In the genomic region with DNA sequence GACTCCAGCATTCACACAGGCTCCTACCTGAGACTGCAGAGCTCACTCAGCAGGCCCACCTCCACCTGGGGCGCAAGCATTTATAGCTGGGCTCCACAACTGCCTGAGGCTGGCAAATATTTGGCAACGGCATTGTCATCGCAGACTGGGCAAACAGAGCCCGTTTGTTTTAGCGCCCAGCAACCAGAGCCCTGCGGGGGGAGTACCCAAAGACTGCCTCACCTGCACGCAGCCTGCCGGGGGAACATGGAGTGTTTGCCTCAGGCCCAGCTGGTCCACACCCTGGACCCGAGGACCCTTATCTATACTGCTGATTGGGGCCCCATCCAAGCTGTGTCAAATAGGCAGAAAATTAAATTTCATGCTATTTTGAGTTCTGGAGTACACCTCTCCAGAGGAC, we compare ENCODE assay signal across 16 mouse cellular contexts. TPM values are rescaled to one million over a fixed set of nuclear protein-coding genes. Genes with fewer than 3 reads are reported as not detected.
DNase-seq lines count a peak whose midpoint lies in the region; ATAC-seq and TF ChIP-seq lines count a peak whose summit lies in the region.
"Had no signal": no experiment of that assay in that cellular context is flagged by ENCODE, and none has a peak within 500 bp of the region (broad histone marks: within the 10 kb centered on the region; RNA-seq: fewer than 3 reads in every experiment).

A gene (minus strand): TSS at position 61 of the 400 bp plus-strand sequence.

- H3K9ac ChIP-seq in intestine, embryonic 14.5 days (ENCODE audit: low read length), result no peak within 1 kb of the TSS
- no peak within 1 kb of the TSS for H3K9ac ChIP-seq in intestine, postnatal 0 days (ENCODE audit: low read depth, low read length)
- H3K9ac ChIP-seq in intestine, embryonic 15.5 days, result no peak within 1 kb of the TSS
- H3K9ac ChIP-seq in lung, embryonic 14.5 days, result no peak within 1 kb of the TSS
- H3K9ac ChIP-seq in stomach, embryonic 14.5 days (replicated peaks; ENCODE audit: low read depth, low read length), result 0 out of 2 replicates have a peak within 1 kb of the TSS, but pooled peaks have one; percentile 6
- H3K9ac ChIP-seq: forebrain, postnatal 0 days had no signal

- peak; percentile 81 for ATAC-seq in intestine, embryonic 14.5 days (replicated peaks; ENCODE audit: low FRiP score, low TSS enrichment, low read depth)
- no peak for ATAC-seq in intestine, postnatal 0 days
- peak; percentile 80; the same call in 1 of the 2 replicates for ATAC-seq in intestine, embryonic 15.5 days
- ATAC-seq in lung, embryonic 14.5 days (ENCODE audit: insufficient read depth), result peak; percentile 84
- ATAC-seq in stomach, embryonic 14.5 days (ENCODE audit: insufficient number of reproducible peaks, insufficient read depth, low FRiP score, low read depth), result peak; percentile 93
- ATAC-seq: forebrain, postnatal 0 days; Patski had no signal

- no peaks in the 10 kb centered on the region for H3K36me3 ChIP-seq in intestine, embryonic 14.5 days (ENCODE audit: control insufficient read depth, insufficient read depth, low read length)
- no peaks in the 10 kb centered on the region for H3K36me3 ChIP-seq in intestine, postnatal 0 days (ENCODE audit: control insufficient read depth, insufficient read depth)
- H3K36me3 ChIP-seq in intestine, embryonic 15.5 days, result no peaks in the 10 kb centered on the region
- H3K36me3 ChIP-seq in lung, embryonic 14.5 days (ENCODE audit: insufficient read depth), result no peaks in the 10 kb centered on the region
- H3K36me3 ChIP-seq in stomach, embryonic 14.5 days (ENCODE audit: control insufficient read depth, insufficient read depth, low read length), result no peaks in the 10 kb centered on the region

- TF ChIP-seq CTCF in intestine, postnatal 0 days (IDR thresholded peaks at IDR 0.05; ENCODE audit: low read depth), result no peak
- TF ChIP-seq CTCF in lung, embryonic 14.5 days (IDR thresholded peaks at IDR 0.05; ENCODE audit: low read depth), result peak; percentile 12; the same call in 1 of the 2 replicates

- no peak within 1 kb of the TSS for H3K27ac ChIP-seq in intestine, embryonic 14.5 days (ENCODE audit: low read depth)
- H3K27ac ChIP-seq in intestine, postnatal 0 days (ENCODE audit: low read depth, low read length), result no peak within 1 kb of the TSS
- no peak within 1 kb of the TSS for H3K27ac ChIP-seq in intestine, embryonic 15.5 days
- peak within 1 kb of the TSS; percentile 77 for H3K27ac ChIP-seq in lung, embryonic 14.5 days (ENCODE audit: low read depth)
- H3K27ac ChIP-seq in stomach, embryonic 14.5 days (ENCODE audit: low read length), result peak within 1 kb of the TSS; percentile 40; the same call in 1 of the 2 replicates
- H3K27ac ChIP-seq: gastrocnemius, adult 2 months; heart, adult 2 months; kidney, postnatal 0 days had no signal

- no peaks in the 10 kb centered on the region for H3K27me3 ChIP-seq in intestine, embryonic 14.5 days (replicated peaks; ENCODE audit: control insufficient read depth, insufficient read depth, low read length)
- no peaks in the 10 kb centered on the region for H3K27me3 ChIP-seq in intestine, postnatal 0 days (replicated peaks; ENCODE audit: control insufficient read depth, insufficient read depth, low read length)
- no peaks in the 10 kb centered on the region for H3K27me3 ChIP-seq in intestine, embryonic 15.5 days (replicated peaks)
- no peaks in the 10 kb centered on the region for H3K27me3 ChIP-seq in lung, embryonic 14.5 days (ENCODE audit: insufficient read depth, low read length)
- H3K27me3 ChIP-seq in stomach, embryonic 14.5 days (ENCODE audit: control insufficient read depth, insufficient read depth, low read length), result no peaks in the 10 kb centered on the region

- WGBS in intestine, embryonic 14.5 days, result 63% methylated on average over 9 of the region's 9 CpGs
- 38% methylated on average over 9 of the region's 9 CpGs for WGBS in intestine, postnatal 0 days
- 59% methylated on average over 9 of the region's 9 CpGs for WGBS in intestine, embryonic 15.5 days
- WGBS in lung, embryonic 14.5 days, result 52% methylated on average over 9 of the region's 9 CpGs
- WGBS in stomach, embryonic 14.5 days, result 55% methylated on average over 9 of the region's 9 CpGs

- H3K4me3 ChIP-seq in intestine, embryonic 14.5 days (ENCODE audit: low read depth, low read length), result no peak within 1 kb of the TSS
- no peak within 1 kb of the TSS for H3K4me3 ChIP-seq in intestine, postnatal 0 days (ENCODE audit: low read depth, low read length)
- H3K4me3 ChIP-seq in intestine, embryonic 15.5 days (replicated peaks), result no peak within 1 kb of the TSS
- no peak within 1 kb of the TSS for H3K4me3 ChIP-seq in lung, embryonic 14.5 days (ENCODE audit: low read depth, low read length)
- no peak within 1 kb of the TSS for H3K4me3 ChIP-seq in stomach, embryonic 14.5 days (ENCODE audit: low read depth, low read length)
- H3K4me3 ChIP-seq: gastrocnemius, adult 2 months; heart, adult 2 months had no signal

- H3K9me3 ChIP-seq in intestine, embryonic 14.5 days (ENCODE audit: control insufficient read depth, low read length), result no peaks in the 10 kb centered on the region
- no peaks in the 10 kb centered on the region for H3K9me3 ChIP-seq in intestine, postnatal 0 days (ENCODE audit: control insufficient read depth)
- H3K9me3 ChIP-seq in intestine, embryonic 15.5 days, result no peaks in the 10 kb centered on the region
- no peaks in the 10 kb centered on the region for H3K9me3 ChIP-seq in lung, embryonic 14.5 days (ENCODE audit: low read depth, low read length)
- no peaks in the 10 kb centered on the region for H3K9me3 ChIP-seq in stomach, embryonic 14.5 days (ENCODE audit: control insufficient read depth, low read depth, low read length)

- no peak for DNase-seq in intestine, embryonic 14.5 days (ENCODE audit: low spot score)
- DNase-seq in lung, embryonic 14.5 days, result peak; percentile 76
- no peak for DNase-seq in heart, adult 8-10 months (ENCODE audit: low spot score)
- no peak for DNase-seq in heart, postnatal 36 days
- DNase-seq in cerebellum, adult 11-12 months, result no peak
- DNase-seq: forebrain, postnatal 0 days; gastrocnemius, adult 2 months; heart, adult 2 months; heart, postnatal 14 days had no signal

- no peaks in the 10 kb centered on the region for H3K4me1 ChIP-seq in intestine, embryonic 14.5 days (replicated peaks; ENCODE audit: control insufficient read depth, insufficient read depth, low read length)
- no peaks in the 10 kb centered on the region for H3K4me1 ChIP-seq in intestine, postnatal 0 days (replicated peaks; ENCODE audit: control insufficient read depth, insufficient read depth, low read length)
- peaks cover 6% of the 10 kb centered on the region; the same call in 1 of the 2 replicates for H3K4me1 ChIP-seq in intestine, embryonic 15.5 days (replicated peaks)
- no peaks in the 10 kb centered on the region for H3K4me1 ChIP-seq in lung, embryonic 14.5 days (ENCODE audit: insufficient read depth)
- H3K4me1 ChIP-seq in stomach, embryonic 14.5 days (ENCODE audit: control insufficient read depth, insufficient read depth, low read length), result no peaks in the 10 kb centered on the region

- H3K4me2 ChIP-seq in intestine, embryonic 14.5 days (ENCODE audit: low read length), result no peak within 1 kb of the TSS
- no peak within 1 kb of the TSS for H3K4me2 ChIP-seq in intestine, postnatal 0 days (replicated peaks; ENCODE audit: low read depth)
- no peak within 1 kb of the TSS for H3K4me2 ChIP-seq in intestine, embryonic 15.5 days (replicated peaks)
- H3K4me2 ChIP-seq in lung, embryonic 14.5 days, result peak within 1 kb of the TSS; percentile 41
- H3K4me2 ChIP-seq in stomach, embryonic 14.5 days (replicated peaks; ENCODE audit: low read depth, low read length), result 0 out of 2 replicates have a peak within 1 kb of the TSS, but pooled peaks have one; percentile 11

- intact Hi-C loops in heart, postnatal 36 days (cut with DNase I), result no loop called here

RNA-seq across cellular contexts. Expression of the gene that starts here (rescaled TPM):
- polyA plus RNA-seq in intestine, embryonic 14.5 days (2014; fragmentation: Nextera tagmentation; extraction: Ambion mirVana), result 0.41 and 0.47 TPM in 2 replicates
- 0.30 TPM in 1 of 2 replicates, not detected in the other for polyA plus RNA-seq in intestine, postnatal 0 days (2015; fragmentation: Nextera tagmentation; extraction: Ambion mirVana)
- polyA plus RNA-seq in intestine, embryonic 15.5 days (2015; fragmentation: Nextera tagmentation; extraction: Ambion mirVana), result 1.2 and 1.7 TPM in 2 replicates
- polyA plus RNA-seq in lung, embryonic 14.5 days (2014; fragmentation: Nextera tagmentation; extraction: Ambion mirVana), result 3.6 and 3.7 TPM in 2 replicates
- 3.3 and 4.2 TPM in 2 replicates for polyA plus RNA-seq in stomach, embryonic 14.5 days (2014; fragmentation: Nextera tagmentation; extraction: Ambion mirVana)
- not detected for total RNA-seq in heart, adult 8-10 months (2022)
- not detected for total RNA-seq in heart, postnatal 36 days (2021)
- total RNA-seq: forebrain, postnatal 0 days; gastrocnemius, adult 2 months; heart, adult 2 months; heart, postnatal 14 days; neutrophil, adult 5-6 weeks had no signal
- polyA plus RNA-seq: forebrain, postnatal 0 days; kidney, postnatal 0 days; limb, embryonic 14.5 days; Patski had no signal

Comparison
In these comparisons a context has a peak if more than half of its experiments do, and no peak if none do; other contexts are left out.
1. Peak in ATAC-seq in intestine, embryonic 14.5 days; RNA of the gene not detected or under 1 TPM.
2. H3K27ac ChIP-seq: peak in lung, embryonic 14.5 days (single experiment) and stomach, embryonic 14.5 days (single experiment); none in intestine, embryonic 14.5 days (single experiment), intestine, postnatal 0 days (single experiment) and intestine, embryonic 15.5 days (single experiment).
3. H3K4me2 ChIP-seq: peak in lung, embryonic 14.5 days (single experiment) and stomach, embryonic 14.5 days (single experiment); none in intestine, embryonic 14.5 days (single experiment), intestine, postnatal 0 days (single experiment) and intestine, embryonic 15.5 days (single experiment).